Comparison of ENCODE assay signal across 25 mouse cellular contexts in the genomic region with DNA sequence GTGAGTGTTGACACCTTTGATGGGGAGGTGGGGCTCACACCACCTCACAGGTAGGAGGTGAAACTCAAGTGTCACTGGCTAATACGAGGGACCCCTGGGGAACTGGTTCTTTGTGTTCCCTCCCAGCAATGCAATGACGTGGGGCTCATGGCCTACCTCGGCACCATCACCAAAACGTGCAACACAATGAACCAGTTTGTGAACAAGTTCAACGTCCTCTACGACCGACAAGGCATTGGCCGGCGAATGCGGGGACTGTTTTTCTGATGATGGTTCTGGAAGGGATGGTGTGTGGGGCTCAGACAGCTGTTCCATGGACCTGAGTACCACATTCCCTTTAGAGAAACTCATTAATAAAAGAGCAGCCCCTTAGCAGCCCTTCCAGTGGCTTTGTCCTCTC. TPM values are rescaled to one million over a fixed set of nuclear protein-coding genes. Genes with fewer than 3 reads are reported as not detected.
A peak's percentile ranks its signal among the peaks of the same experiment; 100 is the strongest.
DNase-seq lines count a peak whose midpoint lies in the region; ATAC-seq and TF ChIP-seq lines count a peak whose summit lies in the region.
"Had no signal": no experiment of that assay in that cellular context is flagged by ENCODE, and none has a peak within 500 bp of the region (broad histone marks: within the 10 kb centered on the region; RNA-seq: fewer than 3 reads in every experiment).

No protein-coding gene starts in this region.

- ATAC-seq in liver, embryonic 13.5 days (ENCODE audit: low read depth), result no peak
- no peak for ATAC-seq in liver, embryonic 11.5 days (replicated peaks; ENCODE audit: low FRiP score)
- ATAC-seq: CD4-positive, CD25-positive, alpha-beta regulatory T cell, adult 4 months; forebrain, embryonic 15.5 days; midbrain, embryonic 15.5 days had no signal

- H3K4me1 ChIP-seq in liver, embryonic 13.5 days (replicated peaks), result peaks cover 59% of the 10 kb centered on the region
- peaks cover 16% of the 10 kb centered on the region for H3K4me1 ChIP-seq in liver, embryonic 11.5 days (replicated peaks; ENCODE audit: control insufficient read depth, insufficient read depth, low read length)
- H3K4me1 ChIP-seq in MEL (ENCODE audit: control insufficient read depth in 1 of 2, insufficient read depth in 2 of 2, low read length in 2 of 2), result peaks cover 0 to 3% of the 10 kb centered on the region in 2 experiments; a peak in 1 of 4 replicates

- DNase-seq in cerebellum, adult 9-11 months, result peak; percentile 26
- DNase-seq in cerebellum, postnatal 14 days, result no peak
- DNase-seq in liver, embryonic 13.5 days, result no peak
- DNase-seq in liver, embryonic 11.5 days (ENCODE audit: low spot score), result no peak
- DNase-seq in MEL (ENCODE audit: low read depth, low spot score), result peak; percentile 42
- DNase-seq in thymus, postnatal 25 days, result no peak
- DNase-seq in gastrocnemius, postnatal 4 days (ENCODE audit: low spot score in 2 of 2), result no peak
- DNase-seq: adrenal gland, postnatal 14 days; cerebellum, postnatal 36 days; embryo, embryonic 11 days; gastrocnemius, postnatal 10 days; heart, adult 18-20 months; heart, postnatal 14 days; kidney, adult 2 months; kidney, postnatal 10 days; lung, postnatal 4 days; thymus, postnatal 4 days had no signal

- TF ChIP-seq CTCF in MEL (IDR thresholded peaks at IDR 0.05 in 2 of 3, conservative IDR thresholded peaks at IDR 0.05 in 1 of 3; ENCODE audit: control insufficient read depth in 1 of 3, insufficient read depth in 1 of 3, low read depth in 2 of 3, low read length in 3 of 3, poor library complexity in 1 of 3, severe bottlenecking in 1 of 3), result no peak

- peak overlapping the region; percentile 73; the same call in 1 of the 2 replicates for H3K27ac ChIP-seq in liver, embryonic 13.5 days
- no peak overlapping the region for H3K27ac ChIP-seq in liver, embryonic 11.5 days (ENCODE audit: low read depth, low read length)
- no peak overlapping the region for H3K27ac ChIP-seq in MEL (ENCODE audit: control insufficient read depth, low read depth, low read length)
- H3K27ac ChIP-seq: forebrain, embryonic 15.5 days; heart, embryonic 13.5 days; hindbrain, embryonic 14.5 days; liver, embryonic 15.5 days; lung, embryonic 15.5 days; midbrain, embryonic 15.5 days; stomach, embryonic 15.5 days had no signal

- no peak overlapping the region for H3K4me2 ChIP-seq in liver, embryonic 13.5 days
- no peak overlapping the region; the same call in 1 of the 2 replicates for H3K4me2 ChIP-seq in liver, embryonic 11.5 days
- H3K4me2 ChIP-seq: forebrain, embryonic 15.5 days; heart, embryonic 13.5 days; hindbrain, embryonic 14.5 days; liver, embryonic 15.5 days; lung, embryonic 15.5 days; midbrain, embryonic 15.5 days; stomach, embryonic 15.5 days had no signal

- no peaks in the 10 kb centered on the region for H3K9me3 ChIP-seq in liver, embryonic 13.5 days (replicated peaks)
- no peaks in the 10 kb centered on the region for H3K9me3 ChIP-seq in liver, embryonic 11.5 days (ENCODE audit: control insufficient read depth, low read length)
- no peaks in the 10 kb centered on the region for H3K9me3 ChIP-seq in MEL (replicated peaks; ENCODE audit: insufficient read depth, low read length)
- H3K9me3 ChIP-seq: forebrain, embryonic 15.5 days; heart, embryonic 13.5 days; liver, embryonic 15.5 days; lung, embryonic 15.5 days; midbrain, embryonic 15.5 days; stomach, embryonic 15.5 days had no signal

- no peak overlapping the region for H3K9ac ChIP-seq in liver, embryonic 13.5 days
- H3K9ac ChIP-seq in liver, embryonic 11.5 days (ENCODE audit: low read depth, low read length), result no peak overlapping the region
- no peak overlapping the region for H3K9ac ChIP-seq in MEL (ENCODE audit: control insufficient read depth, low read depth, low read length, poor library complexity, severe bottlenecking)
- H3K9ac ChIP-seq: forebrain, embryonic 15.5 days; heart, embryonic 13.5 days; hindbrain, embryonic 14.5 days; liver, embryonic 15.5 days; lung, embryonic 15.5 days; midbrain, embryonic 15.5 days; stomach, embryonic 15.5 days had no signal

- TF ChIP-seq EP300 in MEL (IDR thresholded peaks at IDR 0.05; ENCODE audit: low read depth in 1 of 2, low read length in 2 of 2), result no peak

- H3K79me2 ChIP-seq in MEL (ENCODE audit: control insufficient read depth, insufficient read depth, low read length, poor library complexity), result peaks cover 9% of the 10 kb centered on the region

- H3K4me3 ChIP-seq in liver, embryonic 13.5 days (replicated peaks), result 0 out of 2 replicates have a peak overlapping the region, but pooled peaks have one; percentile 3
- no peak overlapping the region for H3K4me3 ChIP-seq in liver, embryonic 11.5 days (ENCODE audit: low read depth, low read length)
- no peak overlapping the region for H3K4me3 ChIP-seq in MEL (ENCODE audit: control insufficient read depth in 1 of 2, insufficient read depth in 1 of 2, low read depth in 2 of 2, low read length in 2 of 2)
- H3K4me3 ChIP-seq: forebrain, embryonic 15.5 days; heart, embryonic 13.5 days; liver, embryonic 15.5 days; lung, embryonic 15.5 days; midbrain, embryonic 15.5 days; stomach, embryonic 15.5 days had no signal

- 74% methylated on average over 10 of the region's 10 CpGs for WGBS in liver, embryonic 13.5 days (ENCODE audit: insufficient replicate concordance)
- 77% methylated on average over 10 of the region's 10 CpGs for WGBS in liver, embryonic 11.5 days

- no peak for TF ChIP-seq POLR2A in MEL (IDR thresholded peaks at IDR 0.05; ENCODE audit: control insufficient read depth in 1 of 2, insufficient read depth in 1 of 2, low read depth in 1 of 2, low read length in 2 of 2, poor library complexity in 1 of 2)

- H3K36me3 ChIP-seq in liver, embryonic 13.5 days, result peaks cover 66% of the 10 kb centered on the region
- peaks cover 61% of the 10 kb centered on the region for H3K36me3 ChIP-seq in liver, embryonic 11.5 days (ENCODE audit: control insufficient read depth, insufficient read depth, low read length)
- peaks cover 3 to 7% of the 10 kb centered on the region in 2 experiments; a peak in 2 of 4 replicates for H3K36me3 ChIP-seq in MEL (ENCODE audit: control insufficient read depth in 1 of 2, insufficient read depth in 2 of 2, low read length in 2 of 2)

- no peak for TF ChIP-seq RAD21 in MEL (IDR thresholded peaks at IDR 0.05; ENCODE audit: low read depth, low read length)

- no peaks in the 10 kb centered on the region for H3K27me3 ChIP-seq in liver, embryonic 13.5 days
- no peaks in the 10 kb centered on the region for H3K27me3 ChIP-seq in liver, embryonic 11.5 days (replicated peaks; ENCODE audit: control insufficient read depth, insufficient read depth, low read length)
- H3K27me3 ChIP-seq in MEL (ENCODE audit: control insufficient read depth in 1 of 2, insufficient read depth in 2 of 2, low read length in 2 of 2), result no peaks in the 10 kb centered on the region
- H3K27me3 ChIP-seq: forebrain, embryonic 15.5 days; heart, embryonic 13.5 days; liver, embryonic 15.5 days; lung, embryonic 15.5 days; midbrain, embryonic 15.5 days; stomach, embryonic 15.5 days had no signal

TF ChIP-seq in MEL, 35 proteins besides CTCF, POLR2A, EP300 and RAD21:
- TF ChIP-seq MAFK (IDR thresholded peaks at IDR 0.05; ENCODE audit: borderline replicate concordance, low read depth, low read length) (0 out of 2 replicates have a peak, but pooled peaks have one; percentile 6), MYC (IDR thresholded peaks at IDR 0.05; ENCODE audit: low read depth, low read length) (no peak)
TF ChIP-seq in MEL: peak in this region for 1.

RNA-seq across cellular contexts. Expression of a gene that starts 2.7 kb away (rescaled TPM):
- polyA plus RNA-seq in liver, embryonic 13.5 days (2015; fragmentation: Nextera tagmentation; extraction: Ambion mirVana), result 180 TPM in 2 replicates
- polyA plus RNA-seq in liver, embryonic 11.5 days (2014; fragmentation: Nextera tagmentation; extraction: Ambion mirVana), result 251 and 257 TPM in 2 replicates
- total RNA-seq in MEL (2012; rRNA removed), result 52.6 and 63.7 TPM in 2 replicates
- 100 to 1,000 TPM in 1 of 2 experiments, not detected in 1; 152 TPM for polyA plus RNA-seq in MEL (2012; ENCODE audit: insufficient read depth in 1 of 2, insufficient read length in 2 of 2, low read depth in 1 of 2, low replicate concordance in 2 of 2, missing spikeins in 1 of 2)
- 100 to 1,000 TPM; 141 to 142 TPM for total RNA-seq in gastrocnemius, postnatal 4 days (2021)

RNA-seq across cellular contexts. Expression of a gene that starts 8.1 kb away (rescaled TPM):
- polyA plus RNA-seq in liver, embryonic 13.5 days (2015; fragmentation: Nextera tagmentation; extraction: Ambion mirVana), result 4.6 and 5.2 TPM in 2 replicates
- 8.0 and 9.0 TPM in 2 replicates for polyA plus RNA-seq in liver, embryonic 11.5 days (2014; fragmentation: Nextera tagmentation; extraction: Ambion mirVana)
- 5.4 and 6.9 TPM in 2 replicates for total RNA-seq in MEL (2012; rRNA removed)
- 1 to 10 TPM in 1 of 2 experiments, not detected in 1; 6.8 TPM for polyA plus RNA-seq in MEL (2012; ENCODE audit: insufficient read depth in 1 of 2, insufficient read length in 2 of 2, low read depth in 1 of 2, low replicate concordance in 2 of 2, missing spikeins in 1 of 2)
- 10 to 100 TPM in 1 of 2 experiments, 1 to 10 TPM in 1; 9.9 to 10.3 TPM for total RNA-seq in gastrocnemius, postnatal 4 days (2021)

RNA-seq across cellular contexts. Expression of a gene that starts 8.2 kb away (rescaled TPM):
- polyA plus RNA-seq in liver, embryonic 13.5 days (2015; fragmentation: Nextera tagmentation; extraction: Ambion mirVana), result 5.9 and 7.4 TPM in 2 replicates
- polyA plus RNA-seq in liver, embryonic 11.5 days (2014; fragmentation: Nextera tagmentation; extraction: Ambion mirVana), result 11.3 and 14.2 TPM in 2 replicates
- total RNA-seq in MEL (2012; rRNA removed), result 19.1 and 22.2 TPM in 2 replicates
- 10 to 100 TPM in 1 of 2 experiments, not detected in 1; 38.5 TPM for polyA plus RNA-seq in MEL (2012; ENCODE audit: insufficient read depth in 1 of 2, insufficient read length in 2 of 2, low read depth in 1 of 2, low replicate concordance in 2 of 2, missing spikeins in 1 of 2)
- total RNA-seq in gastrocnemius, postnatal 4 days (2021), result 10 to 100 TPM; 22.1 to 24.1 TPM

RNA-seq across cellular contexts. Expression of a gene that starts 8.6 kb away (rescaled TPM):
- 224 and 255 TPM in 2 replicates for polyA plus RNA-seq in liver, embryonic 13.5 days (2015; fragmentation: Nextera tagmentation; extraction: Ambion mirVana)
- 308 and 341 TPM in 2 replicates for polyA plus RNA-seq in liver, embryonic 11.5 days (2014; fragmentation: Nextera tagmentation; extraction: Ambion mirVana)
- total RNA-seq in MEL (2012; rRNA removed), result 202 TPM in 2 replicates
- polyA plus RNA-seq in MEL (2012; ENCODE audit: insufficient read depth in 1 of 2, insufficient read length in 2 of 2, low read depth in 1 of 2, low replicate concordance in 2 of 2, missing spikeins in 1 of 2), result 100 to 1,000 TPM; 255 to 565 TPM
- 10 to 100 TPM; 48.6 to 51.9 TPM for total RNA-seq in gastrocnemius, postnatal 4 days (2021)

RNA-seq across cellular contexts. Expression of a gene that starts 23.6 kb away (rescaled TPM):
- 39.1 and 50.9 TPM in 2 replicates for polyA plus RNA-seq in liver, embryonic 13.5 days (2015; fragmentation: Nextera tagmentation; extraction: Ambion mirVana)
- 91.9 and 95.0 TPM in 2 replicates for polyA plus RNA-seq in liver, embryonic 11.5 days (2014; fragmentation: Nextera tagmentation; extraction: Ambion mirVana)
- total RNA-seq in MEL (2012; rRNA removed), result 52.6 and 59.6 TPM in 2 replicates
- 10 to 100 TPM in 1 of 2 experiments, not detected in 1; 94.7 TPM for polyA plus RNA-seq in MEL (2012; ENCODE audit: insufficient read depth in 1 of 2, insufficient read length in 2 of 2, low read depth in 1 of 2, low replicate concordance in 2 of 2, missing spikeins in 1 of 2)
- 10 to 100 TPM; 31.0 to 33.6 TPM for total RNA-seq in gastrocnemius, postnatal 4 days (2021)

Comparison
In these comparisons a context has a peak if more than half of its experiments do, and no peak if none do; other contexts are left out.
1. DNase-seq: peak in cerebellum, adult 9-11 months (single experiment) and MEL (single experiment); none in cerebellum, postnatal 14 days (0 of 2), liver, embryonic 13.5 days (single experiment), liver, embryonic 11.5 days (single experiment), thymus, postnatal 25 days (single experiment) and gastrocnemius, postnatal 4 days (0 of 2).